Mouse (Mus musculus): ENCODE measurements around the gene Phf1. TPM values are rescaled to one million over a fixed set of nuclear protein-coding genes. Genes with fewer than 3 reads are reported as not detected.

Phf1 gene
- polyA plus RNA-seq, 1 experiment from 2014 or later, result 15.7 TPM

DNA sequence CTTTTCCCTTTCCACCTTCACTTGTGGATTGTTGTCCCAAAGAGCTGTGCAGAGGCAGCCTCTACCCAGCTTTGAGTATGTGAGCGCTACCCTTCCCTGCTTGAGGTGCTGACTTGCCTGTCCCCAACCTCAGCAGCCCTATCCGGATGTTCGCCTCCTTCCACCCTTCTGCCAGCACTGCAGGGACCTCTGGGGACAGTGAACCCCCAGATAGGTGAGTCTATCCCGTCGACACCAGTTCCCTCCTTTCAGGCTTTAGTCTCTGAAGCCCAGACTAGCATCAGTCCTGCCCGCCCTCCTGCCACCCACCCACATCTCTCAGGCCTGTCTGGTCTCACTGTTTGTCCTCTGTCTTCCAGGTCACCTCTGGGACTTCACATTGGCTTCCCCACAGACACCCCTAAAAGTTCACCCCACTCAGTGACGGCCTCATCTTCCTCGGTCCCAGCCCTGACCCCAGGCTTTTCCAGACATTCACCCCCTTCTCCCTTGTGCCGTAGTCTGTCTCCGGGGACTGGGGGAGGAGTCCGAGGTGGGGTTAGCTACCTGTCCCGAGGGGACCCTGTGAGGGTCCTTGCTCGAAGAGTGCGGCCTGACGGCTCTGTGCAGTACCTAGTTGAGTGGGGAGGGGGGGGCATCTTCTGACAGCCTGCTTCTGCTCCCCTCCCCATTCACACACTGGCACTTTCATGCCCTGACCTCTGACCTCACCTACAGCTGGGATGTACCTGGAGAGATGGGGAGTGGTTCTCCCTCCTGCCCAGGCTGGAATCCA is 4.3 kb downstream of the Phf1 start:
- ATAC-seq (ENCODE audit: low FRiP score), result no peak
- WGBS, result 85% methylated on average over 15 of the region's 15 CpGs
- no peak overlapping the region for H3K4me2 ChIP-seq (replicated peaks)
- peaks cover 27% of the 10 kb centered on the region for H3K36me3 ChIP-seq
- no peak overlapping the region for H3K27ac ChIP-seq
- no peaks in the 10 kb centered on the region for H3K9me3 ChIP-seq (replicated peaks)
- H3K4me3 ChIP-seq, result no peak overlapping the region
- H3K9ac ChIP-seq, result no peak overlapping the region
- H3K27me3 ChIP-seq, result no peaks in the 10 kb centered on the region
- peaks cover 58% of the 10 kb centered on the region for H3K4me1 ChIP-seq

DNA sequence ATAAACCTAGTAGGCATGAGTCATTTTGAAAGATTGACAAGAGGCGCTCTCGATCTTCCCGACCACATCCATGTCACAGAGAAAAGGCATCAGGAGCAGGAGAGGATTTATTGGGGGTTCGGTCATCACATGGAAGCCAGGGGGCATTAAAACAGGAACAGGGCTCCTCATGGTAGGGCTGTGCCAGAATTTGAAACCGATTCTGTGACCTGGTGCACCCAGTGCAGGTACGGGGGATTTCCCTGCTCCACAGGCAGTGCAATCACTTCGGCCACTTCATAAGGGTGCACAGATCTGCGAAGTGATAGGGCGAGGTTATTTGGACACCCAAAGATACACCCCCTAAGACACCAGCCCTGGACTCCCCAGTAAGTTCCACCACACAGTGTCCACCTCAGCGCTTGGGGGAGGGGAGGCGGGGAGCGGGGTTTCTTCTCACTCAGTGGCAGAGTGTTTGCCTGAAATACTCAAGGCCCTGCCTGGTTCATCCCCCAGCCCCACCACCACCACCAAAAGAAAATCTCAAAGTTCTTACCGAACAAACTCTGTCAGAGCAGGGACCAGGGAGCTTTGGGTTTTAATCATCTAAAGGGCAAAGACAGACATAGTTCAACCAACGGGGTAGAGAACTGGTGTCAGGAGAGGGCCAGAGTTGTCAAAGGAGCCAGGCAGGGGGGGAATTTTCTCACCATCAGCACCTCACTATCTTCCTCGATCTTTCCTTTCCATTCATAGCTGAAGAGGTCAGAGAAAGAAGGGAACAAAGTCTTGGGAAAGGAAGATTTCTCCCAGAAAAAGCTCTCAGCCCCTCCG is 5.2 kb downstream of the Phf1 start:
- peak overlapping the region; percentile 98 for H3K4me2 ChIP-seq (replicated peaks)
- peaks cover 61% of the 10 kb centered on the region for H3K4me1 ChIP-seq

GRCm38 (mm10) chr17:26938731-26939130 is 5.9 kb downstream of the Phf1 start:
- peak overlapping the region; percentile 75 for H3K9ac ChIP-seq
- under 1% methylated on average over 22 of the region's 22 CpGs for WGBS
- peaks cover 55% of the 10 kb centered on the region for H3K4me1 ChIP-seq
- H3K4me2 ChIP-seq (replicated peaks), result peak overlapping the region; percentile 98
- H3K36me3 ChIP-seq, result peaks cover 27% of the 10 kb centered on the region
- H3K27me3 ChIP-seq, result no peaks in the 10 kb centered on the region
- H3K9me3 ChIP-seq (replicated peaks), result no peaks in the 10 kb centered on the region
- H3K27ac ChIP-seq, result peak overlapping the region; percentile 75
- H3K4me3 ChIP-seq, result peak overlapping the region; percentile 49
- 0 out of 2 replicates have a peak, but pooled peaks have one; percentile 1 for ATAC-seq (ENCODE audit: low FRiP score)

More for the DNA sequence above, 5.2 kb downstream of the Phf1 start:
- H3K27me3 ChIP-seq, result no peaks in the 10 kb centered on the region
- peaks cover 27% of the 10 kb centered on the region for H3K36me3 ChIP-seq
- 60% methylated on average over 16 of the region's 16 CpGs for WGBS
- peak overlapping the region; percentile 75 for H3K9ac ChIP-seq
- H3K27ac ChIP-seq, result peak overlapping the region; percentile 75; the same call in 1 of the 2 replicates
- H3K4me3 ChIP-seq, result peak overlapping the region; percentile 49
- ATAC-seq (ENCODE audit: low FRiP score), result no peak
- no peaks in the 10 kb centered on the region for H3K9me3 ChIP-seq (replicated peaks)

DNA sequence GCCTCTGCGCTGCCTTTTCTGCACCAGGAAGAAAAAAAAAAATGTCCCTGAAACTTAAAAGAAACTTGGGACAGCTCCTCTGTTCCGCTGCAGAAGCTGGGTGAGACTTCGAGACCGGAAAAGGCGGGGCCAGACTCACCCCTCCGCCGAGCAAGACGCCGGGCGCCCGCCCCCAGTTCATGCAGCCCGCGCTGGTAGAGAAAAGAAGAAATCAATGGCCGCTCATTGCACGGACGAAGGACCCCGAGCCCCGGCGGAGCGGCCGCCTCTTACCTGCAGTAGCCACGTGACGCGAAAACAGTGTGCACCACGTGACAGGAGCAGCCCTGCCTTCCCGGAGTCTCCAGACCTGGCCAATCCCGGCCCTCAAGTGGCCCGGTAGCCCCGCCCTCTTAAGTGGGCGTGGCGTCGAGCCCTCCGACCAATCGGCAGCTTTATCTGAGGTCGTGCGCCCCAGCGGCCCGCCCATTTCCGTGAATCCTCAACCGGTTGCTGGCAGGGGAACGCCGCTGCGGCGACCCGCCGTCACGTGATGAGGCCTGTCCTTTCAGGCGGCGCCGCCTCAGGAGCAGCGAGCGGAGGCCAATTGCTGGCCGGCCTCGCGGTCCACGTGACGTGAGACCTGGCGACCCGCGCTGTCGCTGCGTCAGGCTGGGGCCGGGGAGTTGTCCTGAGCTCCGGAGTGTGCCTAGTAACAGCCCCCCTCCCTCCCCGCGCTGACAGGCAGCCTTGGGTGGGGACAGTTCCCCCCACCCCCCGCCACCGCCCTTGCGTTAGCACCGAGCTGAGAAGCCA is 6.5 kb downstream of the Phf1 start, which contains the start of gene Cuta:
Gene Cuta, minus strand, starts transcription at position 392 of the 795 bp plus-strand sequence.
- peak within 1 kb of the TSS; percentile 98 for H3K4me2 ChIP-seq (replicated peaks)
- no peaks in the 10 kb centered on the region for H3K27me3 ChIP-seq
- H3K4me1 ChIP-seq, result peaks cover 49% of the 10 kb centered on the region
- H3K4me3 ChIP-seq, result peak within 1 kb of the TSS; percentile 49
- under 1% methylated on average over 70 of the region's 70 CpGs for WGBS
- H3K27ac ChIP-seq, result peak within 1 kb of the TSS; percentile 98
- peak; percentile 93 for ATAC-seq (ENCODE audit: low FRiP score)
- no peaks in the 10 kb centered on the region for H3K9me3 ChIP-seq (replicated peaks)
- peaks cover 26% of the 10 kb centered on the region for H3K36me3 ChIP-seq
- peak within 1 kb of the TSS; percentile 75 for H3K9ac ChIP-seq

GRCm38 (mm10) chr17:26939973-26940300 is 7.1 kb downstream of the Phf1 start:
- peak; percentile 12; the same call in 1 of the 2 replicates for ATAC-seq (ENCODE audit: low FRiP score)
- peak overlapping the region; percentile 49 for H3K4me3 ChIP-seq
- no peaks in the 10 kb centered on the region for H3K27me3 ChIP-seq
- 0% methylated on average over 3 of the region's 3 CpGs for WGBS
- H3K36me3 ChIP-seq, result peaks cover 21% of the 10 kb centered on the region
- no peaks in the 10 kb centered on the region for H3K9me3 ChIP-seq (replicated peaks)
- peaks cover 46% of the 10 kb centered on the region for H3K4me1 ChIP-seq
- peak overlapping the region; percentile 63 for H3K9ac ChIP-seq
- peak overlapping the region; percentile 82 for H3K4me2 ChIP-seq (replicated peaks)
- peak overlapping the region; percentile 98 for H3K27ac ChIP-seq

DNA sequence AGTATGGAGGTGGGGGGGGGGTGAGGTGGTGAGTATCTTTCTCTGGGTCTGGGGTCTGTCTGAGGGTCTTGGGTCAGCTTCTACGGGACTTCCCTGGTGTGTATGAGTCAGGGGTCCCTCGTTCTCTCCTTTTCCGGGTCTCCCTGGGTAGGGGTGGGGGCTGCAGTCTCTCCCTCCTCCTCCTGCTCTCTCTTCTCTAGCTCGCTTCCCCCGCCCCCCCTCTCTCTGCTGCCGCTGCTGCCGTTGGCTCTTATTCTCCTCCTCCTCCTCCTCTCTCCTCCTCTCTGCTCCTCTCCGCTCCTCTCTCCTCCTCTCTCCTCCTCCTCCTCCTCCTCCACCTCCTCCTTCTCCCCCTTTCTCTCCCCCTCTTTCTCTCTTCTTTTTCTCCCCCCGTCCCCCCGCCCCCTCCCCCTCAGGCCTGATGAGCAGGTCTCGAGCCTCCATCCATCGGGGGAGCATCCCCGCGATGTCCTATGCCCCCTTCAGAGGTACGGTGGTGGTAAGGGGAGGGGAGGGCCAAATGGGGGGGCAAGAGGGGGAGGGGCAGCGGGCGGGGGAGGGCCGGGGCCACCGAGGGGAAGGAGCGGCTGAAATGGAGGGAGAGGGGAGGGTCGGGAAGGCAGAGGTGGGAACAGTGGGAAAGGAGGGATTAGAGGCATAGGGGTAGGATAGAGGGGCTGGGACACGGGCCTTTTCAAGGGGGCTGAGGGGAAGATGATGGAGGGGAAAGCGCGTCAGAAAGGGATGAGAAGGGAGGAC is 8.4 kb downstream of the Phf1 start, which contains the start of gene Syngap1:
Gene Syngap1, plus strand, starts transcription at position 223 of the 759 bp plus-strand sequence.
- Histone ChIP-seq H3K4me2 (replicated peaks) (peak within 1 kb of the TSS; percentile 82), H3K27ac (peak within 1 kb of the TSS; percentile 98), H3K9me3 (replicated peaks) (no peaks in the 10 kb centered on the region), H3K9ac (peak within 1 kb of the TSS; percentile 88), H3K4me3 (peak within 1 kb of the TSS; percentile 56), H3K27me3 (no peaks in the 10 kb centered on the region), H3K36me3 (peaks cover 10% of the 10 kb centered on the region; the same call in 1 of the 2 replicates), H3K4me1 (peaks cover 55% of the 10 kb centered on the region)
- under 1% methylated on average over 18 of the region's 24 CpGs for WGBS
- ATAC-seq (ENCODE audit: low FRiP score), result no peak

GRCm38 (mm10) chr17:26941841-26942570 is 9.2 kb downstream of the Phf1 start:
- H3K9me3 ChIP-seq (replicated peaks), result no peaks in the 10 kb centered on the region
- no peaks in the 10 kb centered on the region for H3K27me3 ChIP-seq
- H3K36me3 ChIP-seq, result 0 out of 2 replicates have a peak, but pooled peaks cover 3% of the 10 kb centered on the region
- peak overlapping the region; percentile 82 for H3K4me2 ChIP-seq (replicated peaks)
- WGBS, result 2% methylated on average over 4 of the region's 4 CpGs
- no peak for ATAC-seq (ENCODE audit: low FRiP score)
- peak overlapping the region; percentile 88 for H3K9ac ChIP-seq
- peak overlapping the region; percentile 56 for H3K4me3 ChIP-seq
- H3K4me1 ChIP-seq, result peaks cover 63% of the 10 kb centered on the region
- peak overlapping the region; percentile 98 for H3K27ac ChIP-seq

DNA sequence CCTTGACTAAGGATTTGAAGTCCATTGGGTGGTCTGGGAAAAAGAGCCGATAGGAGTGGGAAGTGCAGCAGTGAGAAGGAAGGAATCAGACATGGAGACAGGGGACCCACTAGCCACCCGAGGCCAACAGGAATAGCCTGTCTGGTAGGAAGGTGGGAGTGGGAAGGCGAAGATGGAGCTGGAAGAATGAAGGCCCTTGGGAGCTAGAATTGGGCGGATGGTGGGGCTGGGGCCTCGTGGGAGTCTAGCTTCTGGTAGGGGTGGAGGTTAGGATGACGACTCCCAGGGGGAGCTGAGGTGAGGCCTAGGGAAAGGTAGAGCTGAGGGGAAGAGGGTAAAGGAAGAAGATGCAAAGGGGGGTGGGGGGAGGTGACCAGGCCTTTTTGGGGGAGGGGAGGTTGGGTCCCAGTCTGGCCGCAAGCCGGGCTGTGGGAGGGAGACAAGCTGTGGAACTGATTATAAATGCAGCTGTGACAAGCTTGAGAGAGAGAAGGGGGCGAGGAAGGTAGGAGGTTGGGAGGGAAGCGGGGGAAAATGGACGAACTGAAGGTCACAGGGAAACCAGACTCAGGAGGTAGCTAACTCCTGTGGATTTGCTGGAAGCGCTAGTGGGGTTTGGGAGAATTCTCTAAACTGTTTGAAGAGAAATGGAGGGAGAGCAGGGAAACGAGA is 13.1 kb downstream of the Phf1 start:
- Histone ChIP-seq H3K27me3 (no peaks in the 10 kb centered on the region), H3K36me3 (no peaks in the 10 kb centered on the region), H3K4me1 (peaks cover 72% of the 10 kb centered on the region), H3K9ac (peak overlapping the region; percentile 73), H3K4me2 (replicated peaks) (peak overlapping the region; percentile 82), H3K27ac (peak overlapping the region; percentile 81), H3K9me3 (replicated peaks) (no peaks in the 10 kb centered on the region), H3K4me3 (peak overlapping the region; percentile 39)
- no peak for ATAC-seq (ENCODE audit: low FRiP score)
- WGBS, result 20% methylated on average over 13 of the region's 13 CpGs

- Histone ChIP-seq H3K9me3 (replicated peaks) (no peaks in the 10 kb centered on the region), H3K4me3 (peak overlapping the region; percentile 39), H3K9ac (peak overlapping the region; percentile 73), H3K27me3 (no peaks in the 10 kb centered on the region), H3K4me2 (replicated peaks) (peak overlapping the region; percentile 82), H3K27ac (peak overlapping the region; percentile 81), H3K36me3 (no peaks in the 10 kb centered on the region), H3K4me1 (peaks cover 72% of the 10 kb centered on the region)
- peak; percentile 17 for ATAC-seq (ENCODE audit: low FRiP score)
- WGBS, result under 1% methylated on average over 33 of the region's 37 CpGs
Measured at GRCm38 (mm10) chr17:26946567-26946966, 13.7 kb downstream of the Phf1 start.

Data from hindbrain, embryonic 12.5 days (tissue).